Mouse (Mus musculus): ENCODE data around the gene Tia1.

The Tia1 gene

DNA sequence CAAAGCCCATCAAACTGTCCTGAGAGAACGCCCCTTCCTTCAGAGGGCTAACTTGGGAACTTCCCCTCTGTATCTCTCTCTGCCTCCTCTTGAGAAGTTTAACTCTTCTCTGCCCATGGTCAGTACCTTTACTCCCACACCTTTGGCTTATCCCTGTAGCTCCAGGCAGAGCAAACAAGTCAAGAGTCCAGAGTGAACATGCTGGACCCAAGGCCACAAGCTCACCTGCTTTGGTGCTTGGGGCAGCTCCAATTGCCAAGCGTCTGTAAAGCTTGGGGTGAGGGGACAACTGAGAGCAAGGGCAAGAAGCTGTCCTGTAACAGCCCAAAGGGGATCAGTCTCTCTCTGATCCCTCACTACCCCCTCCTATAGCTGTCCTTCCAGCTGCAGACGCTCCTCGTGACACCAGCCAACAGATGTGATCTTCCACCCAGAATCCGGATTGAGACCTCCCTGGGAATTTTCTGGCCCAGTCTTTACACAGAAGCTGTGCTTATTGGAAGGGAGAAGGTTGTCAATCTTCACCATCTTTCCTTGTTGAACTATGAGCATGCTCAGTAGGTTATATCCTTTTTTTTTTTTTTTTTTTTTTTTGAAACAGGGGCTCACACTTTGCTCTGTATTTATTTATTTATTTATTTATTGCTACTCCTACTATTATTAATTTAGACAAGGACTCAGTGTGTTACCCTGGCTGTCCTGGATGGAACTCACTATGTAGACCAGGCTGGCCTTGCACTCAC is 18.5 kb upstream of the Tia1 start:
- no peak for DNase-seq (ENCODE audit: low spot score in 2 of 2)

DNA sequence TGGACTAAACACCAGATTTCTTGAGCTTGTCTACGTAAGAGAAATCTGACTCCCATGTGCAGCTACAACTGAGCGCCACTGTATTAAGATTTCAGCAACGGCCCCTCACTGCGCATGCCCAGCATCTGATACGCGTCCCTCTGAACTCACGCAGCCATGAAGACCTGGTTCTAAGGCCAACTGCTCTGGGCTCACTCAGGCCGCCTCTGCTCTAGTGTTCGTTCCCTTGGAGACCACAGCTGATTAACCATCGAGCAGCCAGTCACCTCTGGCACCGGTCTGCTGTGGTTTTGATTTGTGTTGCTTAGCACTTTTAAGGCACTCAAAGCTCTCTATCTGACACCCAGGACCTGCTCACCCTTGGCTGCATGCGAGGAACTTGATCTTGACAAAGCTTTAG is 16.7 kb upstream of the Tia1 start:
- DNase-seq (ENCODE audit: low spot score in 2 of 2) = no peak

DNA sequence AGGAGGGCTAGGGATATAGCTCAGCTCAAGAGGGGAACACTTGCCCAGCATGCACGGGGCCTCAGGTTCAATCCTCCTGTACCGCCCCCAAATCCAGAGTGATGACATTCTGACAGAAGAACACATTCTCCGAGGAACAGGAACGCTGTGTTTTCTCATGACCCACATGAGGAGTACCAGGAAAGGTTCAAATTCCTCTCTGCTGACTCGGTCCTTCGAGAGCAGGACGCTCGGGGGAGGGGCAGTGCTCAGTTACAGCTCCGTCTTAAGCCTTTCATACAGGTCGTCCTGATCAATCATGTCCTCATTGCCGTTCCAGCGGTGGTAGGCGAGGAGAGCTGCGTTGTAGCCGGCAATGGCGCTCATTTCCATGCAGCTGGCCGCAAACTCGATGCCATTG is 15.6 kb upstream of the Tia1 start:
- no peak for DNase-seq (ENCODE audit: low spot score in 2 of 2)

DNA sequence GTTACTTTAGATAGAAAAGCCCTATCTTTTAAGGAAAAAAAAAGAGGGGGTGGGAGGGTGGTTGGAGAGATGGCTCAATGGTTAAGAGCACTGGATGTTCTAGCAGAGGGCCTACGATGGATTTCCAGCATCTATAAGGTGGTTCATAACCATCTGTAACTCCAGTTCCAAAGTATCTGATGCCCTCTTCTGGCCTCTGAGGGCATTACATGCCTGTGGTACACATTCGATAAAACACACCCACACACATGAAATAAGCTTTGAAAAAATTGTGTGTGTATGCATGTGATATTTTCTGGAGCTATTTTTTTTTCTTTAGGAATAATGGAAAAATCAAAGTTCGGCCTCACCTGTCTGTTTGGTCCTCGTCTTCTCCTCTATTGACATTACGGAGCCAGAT is 12.7 kb upstream of the Tia1 start:
- DNase-seq (ENCODE audit: low spot score in 2 of 2) = no peak

DNA sequence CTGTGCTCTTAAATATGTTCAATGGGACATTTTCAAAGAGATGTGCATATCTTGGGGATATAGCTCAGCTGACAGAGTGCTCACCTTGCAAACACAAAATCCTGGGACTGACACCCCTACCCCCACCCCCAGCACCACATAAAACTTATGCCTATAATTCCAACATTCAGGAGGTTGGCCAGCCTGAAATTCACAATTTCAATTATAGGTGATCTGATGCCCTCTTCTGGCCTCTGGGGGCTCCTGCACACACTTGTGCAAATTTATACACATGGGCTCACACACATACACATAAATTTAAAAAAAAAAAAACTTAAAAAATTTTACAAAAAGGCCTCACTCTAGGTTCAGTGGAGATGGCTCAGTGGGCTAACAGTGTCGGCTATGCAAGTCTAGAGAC is 10.8 kb upstream of the Tia1 start:
- DNase-seq (ENCODE audit: low spot score in 2 of 2) = no peak

DNA sequence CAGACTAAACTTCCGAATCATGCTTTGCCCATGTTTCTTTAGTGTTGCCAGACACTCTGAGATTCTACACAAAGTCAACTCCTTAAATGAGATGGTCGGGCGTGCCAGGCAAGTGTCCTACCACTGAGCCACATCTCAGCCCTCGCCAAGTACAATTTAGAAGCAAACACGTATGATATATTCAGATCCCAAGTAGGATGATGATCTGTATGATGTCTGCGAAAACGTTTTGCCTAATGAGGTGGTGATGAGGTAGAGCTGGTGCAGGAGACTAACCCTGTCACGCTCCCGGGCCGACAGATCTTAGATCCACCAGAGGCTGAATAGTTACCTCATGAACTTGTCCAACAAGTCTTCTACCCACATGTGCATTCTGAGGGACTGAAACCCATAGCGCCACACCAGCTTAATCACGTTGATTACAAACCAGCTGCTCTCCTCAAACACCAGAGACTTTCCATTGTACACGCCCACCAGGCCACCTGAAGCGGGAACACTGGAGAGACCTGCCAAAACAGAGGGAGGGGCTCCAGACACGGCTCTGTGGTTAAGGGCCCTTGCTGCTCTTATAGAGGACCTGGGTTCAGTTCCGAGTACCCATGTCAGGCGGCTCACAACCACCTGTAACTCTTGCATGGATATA is 9.8 kb upstream of the Tia1 start:
- DNase-seq (ENCODE audit: low spot score in 2 of 2) = no peak

DNA sequence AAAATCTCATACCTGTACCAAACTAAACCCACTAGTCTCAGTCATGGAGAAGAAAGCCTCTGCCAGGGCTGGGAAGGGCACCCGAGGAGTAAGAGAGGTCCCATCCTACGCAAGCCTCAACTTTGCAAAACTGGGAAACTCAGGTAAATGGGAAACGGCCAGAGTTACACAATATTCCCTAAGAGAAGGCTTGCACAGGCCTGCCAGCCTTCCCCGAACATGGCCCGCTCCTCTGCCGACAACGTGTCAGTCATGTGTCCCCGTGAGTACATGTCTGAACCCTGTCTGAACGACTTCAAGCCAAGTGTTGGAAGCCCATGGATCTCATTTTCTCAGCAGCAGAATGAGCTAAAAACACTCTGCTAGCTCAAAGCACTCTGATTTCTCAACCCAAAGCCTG is 9.0 kb upstream of the Tia1 start:
- DNase-seq (ENCODE audit: low spot score in 2 of 2) = no peak

DNA sequence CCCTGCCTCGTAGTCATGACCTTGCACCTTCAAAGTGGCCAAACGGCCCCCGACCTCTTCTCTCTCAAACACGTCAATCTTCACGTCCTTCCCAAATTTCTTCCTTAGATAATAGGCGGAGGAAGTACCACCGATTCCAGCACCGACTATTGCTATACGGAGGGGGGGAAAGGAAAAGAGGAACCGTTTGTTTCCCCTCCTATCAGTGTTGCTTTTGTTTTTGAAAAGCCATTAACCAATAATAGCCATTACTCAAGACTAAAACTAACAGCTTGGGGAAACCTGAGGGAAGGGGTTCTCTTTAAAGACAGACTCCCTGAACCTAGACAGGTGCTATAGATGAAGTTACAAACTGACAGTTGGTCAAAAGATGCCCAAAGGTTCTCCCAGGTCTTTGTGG is 8.1 kb upstream of the Tia1 start:
- no peak for DNase-seq (ENCODE audit: low spot score in 2 of 2)

DNA sequence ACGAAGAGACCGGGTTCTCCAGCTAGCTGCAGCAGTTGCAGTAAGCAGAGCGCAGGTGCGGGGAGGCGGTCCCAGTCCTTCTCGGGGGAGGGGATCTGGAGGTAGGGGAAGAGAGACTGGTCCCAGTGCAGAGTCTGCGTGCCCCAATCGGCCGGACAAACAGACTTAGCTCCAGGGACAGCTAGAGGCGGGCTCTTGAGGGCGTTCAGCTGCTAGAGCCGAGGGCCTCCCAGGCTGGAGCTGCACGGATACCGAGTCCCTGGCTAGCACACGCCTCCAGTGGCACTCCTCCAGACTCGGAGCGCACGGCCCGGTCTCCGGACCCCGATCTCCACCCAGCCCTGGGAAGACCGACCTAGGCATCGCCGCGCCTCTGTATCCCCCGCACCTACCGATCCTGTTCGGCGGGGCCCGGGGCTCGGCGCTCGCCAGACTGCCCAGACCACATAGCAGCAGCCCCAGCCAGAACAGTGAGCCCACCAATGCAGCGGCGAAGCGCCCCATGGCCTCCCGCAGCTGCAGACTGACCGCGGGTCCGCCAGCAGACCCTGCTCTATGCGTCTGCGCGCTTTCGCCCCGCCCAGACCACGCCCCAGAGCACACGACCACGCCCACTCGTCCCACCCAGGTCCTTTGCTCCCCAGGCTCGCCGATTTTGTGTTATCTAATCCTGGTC is 7.3 kb upstream of the Tia1 start, which contains the start of gene Pcyox1:
TSS of gene Pcyox1 (minus strand) at position 574 of the 676 bp plus-strand sequence.
- peak; percentile 75 to 84 for DNase-seq (ENCODE audit: low spot score in 2 of 2)

DNA sequence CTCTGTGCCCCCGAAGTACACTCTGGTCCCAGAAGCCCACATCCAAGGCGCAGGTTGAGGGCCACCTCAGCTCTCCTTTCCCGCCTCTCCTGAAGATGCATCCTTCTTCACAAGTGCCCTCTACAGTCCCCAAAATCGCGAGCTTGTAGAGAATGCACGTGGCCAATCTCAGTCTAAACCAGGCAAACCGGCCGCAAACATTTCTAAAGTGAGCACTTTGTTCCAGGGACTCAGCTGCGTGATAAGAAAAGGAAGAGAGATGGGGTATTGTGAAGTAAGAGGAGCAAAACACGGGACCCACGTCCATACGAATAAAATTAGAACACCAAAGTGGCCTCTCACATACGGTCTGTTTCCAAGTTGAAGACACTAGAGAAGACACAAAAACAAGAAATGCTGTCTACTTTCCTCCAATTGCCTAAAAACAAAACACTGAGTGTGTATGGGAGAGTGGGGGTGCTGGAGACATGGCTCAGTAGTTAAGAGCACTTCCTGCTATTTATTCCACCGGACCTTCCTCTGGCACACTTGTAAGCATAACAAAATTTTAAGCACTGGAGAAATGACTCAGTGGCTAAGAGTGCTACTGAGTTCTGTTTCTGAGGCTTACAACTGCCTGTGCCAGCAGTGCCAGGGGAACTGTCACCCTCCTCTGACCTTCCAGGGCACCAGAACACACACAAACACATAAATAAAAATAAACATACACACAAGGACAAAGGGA is 6.6 kb upstream of the Tia1 start:
- DNase-seq (ENCODE audit: low spot score in 2 of 2) = no peak

DNA sequence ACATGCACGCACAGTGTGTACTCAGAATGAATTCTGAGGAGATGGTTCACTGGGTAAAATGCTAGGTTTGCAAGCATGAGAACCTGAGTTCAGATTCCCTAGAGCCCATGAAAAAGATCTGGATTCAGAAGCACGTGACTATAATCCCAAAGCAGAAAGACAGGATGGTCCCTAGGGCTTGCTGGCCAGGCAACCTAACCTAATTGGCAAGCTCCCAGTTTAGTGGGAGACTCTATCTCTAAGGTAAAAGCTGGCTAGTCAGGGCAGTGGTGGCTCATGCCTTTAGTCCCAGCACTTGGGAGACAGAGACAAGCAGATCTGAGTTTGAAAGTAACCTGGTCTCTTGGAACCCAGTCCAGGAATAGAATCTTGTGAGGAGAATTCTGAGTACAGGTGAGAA is 5.0 kb upstream of the Tia1 start:
- DNase-seq (ENCODE audit: low spot score in 2 of 2) = no peak

DNA sequence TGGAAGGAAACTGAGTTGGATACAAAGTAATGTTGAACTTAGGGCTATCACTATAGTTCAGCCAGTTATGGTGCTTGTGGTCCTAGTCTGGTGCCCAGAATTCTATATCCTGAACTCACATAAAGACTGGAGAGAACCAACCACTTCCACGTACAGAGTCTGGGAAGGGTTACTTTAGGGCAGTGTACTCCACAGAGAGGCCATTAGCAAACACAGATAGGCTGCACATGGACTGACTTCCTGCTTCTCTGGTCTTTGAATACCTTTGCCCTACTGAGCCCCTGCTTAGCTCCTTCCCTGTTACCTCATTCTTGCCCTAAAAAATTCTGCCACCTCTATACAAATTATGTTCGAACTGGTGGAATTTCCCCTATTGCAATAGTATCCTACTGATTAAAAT is 4.0 kb upstream of the Tia1 start:
- no peak for DNase-seq (ENCODE audit: low spot score in 2 of 2)

DNA sequence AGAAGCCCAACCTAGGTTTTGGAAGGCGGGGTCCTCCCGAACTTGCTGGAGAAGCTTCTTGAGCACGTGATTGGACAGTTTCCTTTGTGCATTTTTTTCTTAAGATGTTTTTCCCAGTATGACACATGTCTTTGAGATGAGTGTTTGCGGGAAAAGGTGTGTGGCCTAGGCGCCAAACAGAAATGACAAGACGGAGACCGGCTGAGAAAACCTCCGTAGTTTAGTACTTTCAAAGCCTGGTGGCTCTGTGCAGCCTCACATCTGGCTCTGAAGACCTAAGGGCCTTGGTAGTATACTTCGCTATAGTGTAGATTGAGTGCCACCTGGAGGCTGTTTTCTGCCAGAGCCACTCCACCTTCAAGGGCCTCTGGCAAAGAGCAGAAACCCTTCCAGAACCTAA is 3.0 kb upstream of the Tia1 start:
- DNase-seq (ENCODE audit: low spot score in 2 of 2) = peak; percentile 31 to 40

DNA sequence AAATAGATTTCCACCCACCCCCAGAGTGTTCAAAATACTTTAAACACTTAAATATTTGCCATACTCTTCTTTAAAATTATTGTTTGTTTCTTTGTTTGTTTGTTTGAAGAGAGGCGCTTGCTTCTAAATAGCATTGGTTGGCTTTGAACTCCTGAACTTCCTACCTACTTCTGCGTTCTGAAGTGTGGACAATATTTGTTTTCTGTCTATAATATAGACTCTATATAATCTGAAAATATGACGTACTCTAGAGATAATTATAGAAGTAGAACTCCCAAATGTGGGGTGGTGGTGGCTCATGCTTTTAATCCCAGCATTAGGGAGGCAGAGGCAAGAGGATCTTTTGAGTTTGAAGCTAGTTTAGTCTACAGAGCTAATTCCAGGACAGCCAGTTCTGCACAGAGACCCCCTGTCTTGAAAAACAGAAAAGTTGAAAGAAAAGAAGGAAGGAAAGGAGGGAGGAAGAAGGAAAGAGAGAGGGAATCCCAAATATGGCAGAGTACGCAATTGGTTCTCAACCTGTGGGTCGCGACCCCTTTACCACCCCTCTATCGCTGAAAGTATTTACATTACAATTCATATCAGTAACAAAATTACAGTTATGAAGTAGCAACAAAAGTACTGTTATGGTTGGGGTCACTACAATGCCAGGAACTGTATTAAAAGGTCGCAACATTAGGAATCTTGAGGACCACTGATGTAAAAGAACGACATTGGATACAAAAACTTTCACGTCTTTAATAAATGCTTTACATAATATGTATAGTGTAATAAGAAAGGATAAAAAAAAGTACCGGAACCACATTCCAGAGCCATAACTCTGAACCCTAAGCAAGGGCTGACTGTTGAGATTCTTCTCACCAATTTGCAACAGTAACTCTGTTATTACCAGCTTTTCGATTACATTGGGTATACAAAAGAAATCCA is 1.1 kb upstream of the Tia1 start:
- no peak for DNase-seq (ENCODE audit: low spot score in 2 of 2)

DNA sequence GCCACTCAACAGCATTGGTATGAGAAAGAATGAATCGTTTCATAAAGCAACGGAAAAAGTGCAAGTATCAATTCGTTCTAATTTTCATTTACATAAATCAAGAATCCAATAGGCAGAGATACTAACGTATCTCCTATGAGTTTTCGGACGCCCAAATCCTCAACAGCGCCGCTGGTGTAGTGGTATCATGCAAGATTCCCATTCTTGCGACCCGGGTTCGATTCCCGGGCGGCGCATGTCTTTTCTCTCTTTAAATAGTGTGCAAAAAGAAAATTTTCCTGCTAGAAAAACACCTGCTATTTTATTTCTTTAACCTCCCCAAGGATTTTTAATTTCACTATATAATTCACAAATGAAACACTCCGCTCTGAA is 305 bp upstream of the Tia1 start:
- DNase-seq (ENCODE audit: low spot score in 2 of 2) = peak in 1 of 2 experiments; percentile 94

DNA sequence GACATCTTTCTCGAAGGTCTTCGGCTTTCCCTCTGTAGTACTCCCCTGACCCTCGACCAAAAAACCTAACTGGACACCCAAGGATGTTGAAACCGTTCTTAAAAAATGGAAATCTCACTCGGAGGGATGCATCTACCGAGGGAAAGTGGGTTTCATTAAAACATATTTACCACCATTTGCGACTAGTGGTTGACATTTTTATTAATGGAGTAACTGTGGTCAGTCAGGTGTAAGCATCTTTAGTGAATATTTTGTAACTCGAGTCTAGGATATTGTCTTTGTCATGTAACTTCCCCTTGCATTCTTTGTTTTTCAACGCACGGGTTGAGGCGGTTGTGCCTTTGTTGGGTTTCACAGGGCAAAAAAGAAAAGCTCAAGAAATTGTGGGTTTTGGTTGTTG is 977 bp downstream of the Tia1 start:
- no peak for DNase-seq (ENCODE audit: low spot score in 2 of 2)

DNA sequence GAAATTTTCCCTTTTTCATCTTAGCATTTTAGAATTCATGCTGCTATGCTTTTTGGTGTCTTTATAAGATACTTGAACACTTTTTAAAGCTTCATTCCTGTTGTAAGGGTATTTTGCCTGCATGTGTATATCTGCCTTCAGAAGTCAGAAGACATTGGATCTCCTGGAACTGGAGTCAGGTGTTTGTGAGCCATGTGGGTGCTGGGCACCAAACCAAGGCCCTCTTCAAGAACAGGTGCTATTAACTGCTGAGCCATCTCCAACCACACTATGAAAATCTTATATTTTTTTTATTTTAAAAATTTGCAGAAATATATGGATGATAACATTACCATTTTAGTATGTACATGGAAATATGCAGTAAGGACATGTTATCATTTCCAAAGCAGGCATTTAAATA is 2.3 kb downstream of the Tia1 start:
- no peak for DNase-seq (ENCODE audit: low spot score in 2 of 2)

DNA sequence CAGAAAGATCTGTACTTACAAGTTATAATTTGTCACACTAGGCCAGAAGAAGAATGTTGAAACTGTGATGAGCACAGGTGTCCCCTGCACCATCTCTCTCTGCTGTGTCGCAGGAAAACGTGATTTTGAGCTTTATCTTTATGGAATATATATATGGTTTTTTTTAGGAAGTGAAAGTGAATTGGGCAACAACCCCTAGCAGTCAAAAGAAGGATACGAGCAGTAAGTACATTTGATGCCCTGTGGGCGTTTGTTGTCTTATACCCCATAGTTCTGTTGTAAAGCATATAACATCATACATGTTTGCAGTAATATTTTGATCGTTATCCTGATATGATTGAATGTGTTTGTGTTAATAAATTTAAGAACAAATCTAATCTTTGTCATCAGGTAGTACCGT is 14.7 kb downstream of the Tia1 start:
- DNase-seq (ENCODE audit: low spot score in 2 of 2) = no peak

DNA sequence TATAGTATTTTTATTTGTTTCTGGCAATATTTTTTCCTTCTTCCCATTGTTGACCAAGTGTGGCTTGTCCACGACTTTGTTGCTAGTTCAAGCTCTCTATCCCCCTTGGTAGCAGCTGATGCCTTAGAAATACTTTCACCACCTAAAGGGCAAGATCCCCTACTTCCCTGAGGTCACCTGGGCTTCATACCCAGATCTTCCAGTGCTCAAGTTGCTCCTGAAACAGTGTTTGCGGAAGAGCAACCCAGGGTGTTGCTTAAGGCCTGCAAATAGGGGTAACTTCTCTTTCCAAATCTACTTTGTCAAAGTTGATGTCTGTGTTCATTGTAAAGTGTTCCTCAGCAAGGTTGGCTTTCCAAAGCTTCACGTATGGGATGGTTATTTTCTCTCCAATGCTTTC is 15.2 kb downstream of the Tia1 start:
- DNase-seq (ENCODE audit: low spot score in 2 of 2) = no peak

DNA sequence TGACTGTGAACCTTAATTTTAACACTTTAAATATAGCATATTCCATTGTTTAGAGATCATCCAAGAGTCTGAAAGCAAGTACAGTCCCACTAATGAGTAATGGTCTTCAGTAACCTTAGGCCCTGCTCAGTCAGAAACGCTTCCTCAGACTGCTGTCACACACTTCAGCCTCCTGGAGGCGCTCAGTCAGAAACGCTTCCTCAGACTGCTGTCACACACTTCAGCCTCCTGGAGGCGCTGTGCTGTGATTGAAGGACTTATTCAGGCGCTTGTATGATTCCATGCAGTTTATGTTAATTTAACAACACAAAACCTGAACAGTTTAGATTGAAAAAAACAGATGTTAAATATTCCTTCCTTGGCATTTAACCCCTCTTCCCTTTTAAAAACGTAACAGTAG is 16.5 kb downstream of the Tia1 start:
- no peak for DNase-seq (ENCODE audit: low spot score in 2 of 2)

DNA sequence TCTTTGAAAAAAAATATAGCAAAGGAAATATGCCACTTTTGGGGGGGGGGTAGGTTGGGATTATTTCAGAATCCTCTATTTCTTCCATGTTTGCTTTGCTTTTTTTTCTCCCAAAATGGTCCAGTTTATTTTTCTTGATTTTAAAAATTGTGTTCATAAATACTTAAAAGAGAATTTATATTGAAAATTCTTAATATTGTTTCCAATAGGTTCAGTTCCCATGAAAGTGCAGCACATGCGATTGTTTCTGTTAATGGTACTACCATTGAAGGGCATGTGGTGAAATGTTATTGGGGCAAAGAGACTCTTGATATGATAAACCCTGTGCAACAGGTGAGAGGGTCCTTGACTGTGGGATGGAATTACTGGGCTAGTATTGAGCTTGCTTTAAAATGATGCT is 22.3 kb downstream of the Tia1 start, which contains the start of gene Gm44790:
TSS of gene Gm44790 (plus strand) at position 301 of the 400 bp plus-strand sequence.
- DNase-seq (ENCODE audit: low spot score in 2 of 2) = no peak
